Mouse (Mus musculus) kidney, adult 11 months (tissue): ENCODE measurements around the gene Sorl1.

Source experiments
- DNase-seq: peaks from one replicate; pipeline ENCODE4 v3.0.0; 2022

Gene Sorl1

GRCm38 (mm10) chr9:42123713-42124576 is at the start of gene Sorl1:
Gene Sorl1, minus strand, starts transcription at chr9:42124297.
- DNase-seq: peak; percentile 70

- DNase-seq: no peak
Measured at GRCm38 (mm10) chr9:42173781-42174180, 49.7 kb upstream of the Sorl1 start.

- no peak for DNase-seq
Measured at GRCm38 (mm10) chr9:42169491-42169890, 45.4 kb upstream of the Sorl1 start.

GRCm38 (mm10) chr9:42169025-42169424 is 44.9 kb upstream of the Sorl1 start:
- no peak for DNase-seq

- DNase-seq: no peak
Measured at GRCm38 (mm10) chr9:42164930-42165329, 40.8 kb upstream of the Sorl1 start.

- no peak for DNase-seq
Measured at GRCm38 (mm10) chr9:42163011-42163410, 38.9 kb upstream of the Sorl1 start.

- DNase-seq: no peak
Measured at GRCm38 (mm10) chr9:42159376-42159775, 35.3 kb upstream of the Sorl1 start.

- DNase-seq: no peak
Measured at GRCm38 (mm10) chr9:42158652-42159051, 34.6 kb upstream of the Sorl1 start.

- DNase-seq: no peak
Measured at GRCm38 (mm10) chr9:42157981-42158380, 33.9 kb upstream of the Sorl1 start.

GRCm38 (mm10) chr9:42156566-42156965 is 32.5 kb upstream of the Sorl1 start:
- no peak for DNase-seq

- peak; percentile 82 for DNase-seq
Measured at GRCm38 (mm10) chr9:42154682-42155081, 30.6 kb upstream of the Sorl1 start.

- no peak for DNase-seq
Measured at GRCm38 (mm10) chr9:42148816-42149215, 24.7 kb upstream of the Sorl1 start.

- DNase-seq: no peak
Measured at GRCm38 (mm10) chr9:42148036-42148435, 23.9 kb upstream of the Sorl1 start.

GRCm38 (mm10) chr9:42146463-42146862 is 22.4 kb upstream of the Sorl1 start:
- no peak for DNase-seq

- no peak for DNase-seq
Measured at GRCm38 (mm10) chr9:42141549-42142210, 17.6 kb upstream of the Sorl1 start.

- no peak for DNase-seq
Measured at GRCm38 (mm10) chr9:42138248-42138858, 14.3 kb upstream of the Sorl1 start.

GRCm38 (mm10) chr9:42137578-42137977 is 13.5 kb upstream of the Sorl1 start:
- DNase-seq: no peak

GRCm38 (mm10) chr9:42130793-42131760 is 7.0 kb upstream of the Sorl1 start:
- DNase-seq: no peak

GRCm38 (mm10) chr9:42127983-42128382 is 3.9 kb upstream of the Sorl1 start:
- no peak for DNase-seq

GRCm38 (mm10) chr9:42125262-42125982 is 1.3 kb upstream of the Sorl1 start:
- no peak for DNase-seq

- DNase-seq: no peak
Measured at GRCm38 (mm10) chr9:42123204-42123603, 893 bp downstream of the Sorl1 start.

- DNase-seq: no peak
Measured at GRCm38 (mm10) chr9:42122441-42122840, 1.7 kb downstream of the Sorl1 start.
